Mouse (Mus musculus) liver, adult 2 months (tissue): ENCODE results near the gene Wdhd1.

Experiments
- CTCF ChIP-seq: fragments of 200-500 bp; IDR thresholded peaks from 2 replicates; pipeline ENCODE4 v1.5.1; 2011; ENCODE audit warnings: low read depth, low read length, control low read depth
- POLR2A ChIP-seq: fragments of 200-500 bp; IDR thresholded peaks from 2 replicates; pipeline ENCODE4 v1.6.1; 2011; ENCODE audit warnings: low read length, control low read depth; ENCODE audit not compliant: insufficient read depth; ENCODE audit errors: extremely low read depth

GRCm38 (mm10) chr14:47275417-47275816, 1.2 kb downstream of the Wdhd1 start:
- TF ChIP-seq POLR2A = no peak
- no peak for TF ChIP-seq CTCF
